Mouse (Mus musculus): ENCODE data around the gene Atp2b1. TPM values are rescaled to one million over a fixed set of nuclear protein-coding genes. Genes with fewer than 3 reads are reported as not detected.
A peak's percentile ranks its signal among the peaks of the same experiment; 100 is the strongest.

The Atp2b1 gene
- polyA plus RNA-seq, 1 experiment from 2014 or later = 160 TPM

GRCm38 (mm10) chr10:98951286-98952270, 37.4 kb downstream of the Atp2b1 start:
- no peak overlapping the region for H3K27ac ChIP-seq
- H3K4me3 ChIP-seq (replicated peaks) = no peak overlapping the region
- peaks cover 12% of the 10 kb centered on the region for H3K4me1 ChIP-seq (replicated peaks)
- H3K27me3 ChIP-seq = no peaks in the 10 kb centered on the region
- H3K4me2 ChIP-seq (replicated peaks) = no peak overlapping the region
- H3K9ac ChIP-seq (replicated peaks) = no peak overlapping the region
- no peaks in the 10 kb centered on the region for H3K9me3 ChIP-seq
- H3K36me3 ChIP-seq = no peaks in the 10 kb centered on the region
- no peak for ATAC-seq
- 90% methylated on average over 17 of the region's 17 CpGs for WGBS

- no peak overlapping the region for H3K4me2 ChIP-seq (replicated peaks)
- H3K27ac ChIP-seq = no peak overlapping the region
- no peaks in the 10 kb centered on the region for H3K9me3 ChIP-seq
- no peaks in the 10 kb centered on the region for H3K27me3 ChIP-seq
- 92% methylated on average over 12 of the region's 12 CpGs for WGBS
- no peak overlapping the region for H3K4me3 ChIP-seq (replicated peaks)
- no peak for ATAC-seq
- H3K9ac ChIP-seq (replicated peaks) = no peak overlapping the region
- no peaks in the 10 kb centered on the region for H3K36me3 ChIP-seq
- no peaks in the 10 kb centered on the region for H3K4me1 ChIP-seq (replicated peaks)
Observed at GRCm38 (mm10) chr10:98954230-98954993, 40.2 kb downstream of the Atp2b1 start.

GRCm38 (mm10) chr10:98956124-98956523, 41.9 kb downstream of the Atp2b1 start:
- Histone ChIP-seq H3K4me3 (replicated peaks) (no peak overlapping the region), H3K9me3 (no peaks in the 10 kb centered on the region), H3K4me1 (replicated peaks) (no peaks in the 10 kb centered on the region), H3K9ac (replicated peaks) (no peak overlapping the region), H3K27me3 (no peaks in the 10 kb centered on the region), H3K27ac (no peak overlapping the region), H3K36me3 (no peaks in the 10 kb centered on the region), H3K4me2 (replicated peaks) (no peak overlapping the region)
- WGBS = 97% methylated on average over 3 of the region's 3 CpGs
- ATAC-seq = no peak

- WGBS = 61% methylated on average over 4 of the region's 4 CpGs
- Histone ChIP-seq H3K4me3 (replicated peaks) (no peak overlapping the region), H3K9ac (replicated peaks) (no peak overlapping the region), H3K9me3 (no peaks in the 10 kb centered on the region), H3K27me3 (no peaks in the 10 kb centered on the region), H3K4me1 (replicated peaks) (0 out of 2 replicates have a peak, but pooled peaks cover 3% of the 10 kb centered on the region), H3K4me2 (replicated peaks) (no peak overlapping the region), H3K36me3 (no peaks in the 10 kb centered on the region), H3K27ac (no peak overlapping the region)
- no peak for ATAC-seq
Observed at GRCm38 (mm10) chr10:98958752-98959151, 44.5 kb downstream of the Atp2b1 start.

- Histone ChIP-seq H3K4me3 (replicated peaks) (no peak overlapping the region), H3K9ac (replicated peaks) (no peak overlapping the region), H3K9me3 (no peaks in the 10 kb centered on the region), H3K4me1 (replicated peaks) (0 out of 2 replicates have a peak, but pooled peaks cover 3% of the 10 kb centered on the region), H3K4me2 (replicated peaks) (no peak overlapping the region), H3K27me3 (no peaks in the 10 kb centered on the region), H3K27ac (no peak overlapping the region), H3K36me3 (no peaks in the 10 kb centered on the region)
- WGBS = 66% methylated on average over 6 of the region's 6 CpGs
- ATAC-seq = peak; percentile 56; the same call in 1 of the 2 replicates
Observed at GRCm38 (mm10) chr10:98959385-98959784, 45.2 kb downstream of the Atp2b1 start.

GRCm38 (mm10) chr10:98960911-98961310, 46.7 kb downstream of the Atp2b1 start:
- Histone ChIP-seq H3K9me3 (no peaks in the 10 kb centered on the region), H3K4me2 (replicated peaks) (no peak overlapping the region), H3K27me3 (no peaks in the 10 kb centered on the region), H3K36me3 (no peaks in the 10 kb centered on the region), H3K4me1 (replicated peaks) (0 out of 2 replicates have a peak, but pooled peaks cover 3% of the 10 kb centered on the region), H3K27ac (no peak overlapping the region), H3K4me3 (replicated peaks) (no peak overlapping the region), H3K9ac (replicated peaks) (no peak overlapping the region)
- ATAC-seq = no peak
- 56% methylated on average over 5 of the region's 5 CpGs for WGBS

GRCm38 (mm10) chr10:98962092-98962491, 47.9 kb downstream of the Atp2b1 start:
- no peak for ATAC-seq
- no peak overlapping the region for H3K4me3 ChIP-seq (replicated peaks)
- H3K4me1 ChIP-seq (replicated peaks) = 0 out of 2 replicates have a peak, but pooled peaks cover 3% of the 10 kb centered on the region
- H3K27me3 ChIP-seq = no peaks in the 10 kb centered on the region
- H3K9me3 ChIP-seq = no peaks in the 10 kb centered on the region
- no peak overlapping the region for H3K27ac ChIP-seq
- 59% methylated on average over 8 of the region's 8 CpGs for WGBS
- H3K9ac ChIP-seq (replicated peaks) = no peak overlapping the region
- H3K36me3 ChIP-seq = no peaks in the 10 kb centered on the region
- H3K4me2 ChIP-seq (replicated peaks) = no peak overlapping the region

GRCm38 (mm10) chr10:98966407-98967215, 52.4 kb downstream of the Atp2b1 start:
- Histone ChIP-seq H3K27ac (no peak overlapping the region), H3K9me3 (no peaks in the 10 kb centered on the region), H3K4me3 (replicated peaks) (no peak overlapping the region), H3K4me2 (replicated peaks) (no peak overlapping the region), H3K9ac (replicated peaks) (no peak overlapping the region), H3K36me3 (peaks cover 13% of the 10 kb centered on the region), H3K27me3 (no peaks in the 10 kb centered on the region), H3K4me1 (replicated peaks) (0 out of 2 replicates have a peak, but pooled peaks cover 1% of the 10 kb centered on the region)
- ATAC-seq = no peak
- 94% methylated on average over 13 of the region's 13 CpGs for WGBS

GRCm38 (mm10) chr10:98967240-98967891, 53.2 kb downstream of the Atp2b1 start:
- Histone ChIP-seq H3K4me2 (replicated peaks) (no peak overlapping the region), H3K27me3 (no peaks in the 10 kb centered on the region), H3K4me3 (replicated peaks) (no peak overlapping the region), H3K36me3 (peaks cover 13% of the 10 kb centered on the region), H3K27ac (no peak overlapping the region), H3K9me3 (no peaks in the 10 kb centered on the region), H3K4me1 (replicated peaks) (no peaks in the 10 kb centered on the region), H3K9ac (replicated peaks) (no peak overlapping the region)
- ATAC-seq = no peak
- WGBS = 95% methylated on average over 15 of the region's 15 CpGs

- Histone ChIP-seq H3K4me1 (replicated peaks) (peaks cover 8% of the 10 kb centered on the region), H3K9me3 (no peaks in the 10 kb centered on the region), H3K4me3 (replicated peaks) (no peak overlapping the region), H3K27me3 (no peaks in the 10 kb centered on the region), H3K9ac (replicated peaks) (no peak overlapping the region), H3K36me3 (peaks cover 13% of the 10 kb centered on the region), H3K4me2 (replicated peaks) (no peak overlapping the region), H3K27ac (no peak overlapping the region)
- no peak for ATAC-seq
- WGBS = 94% methylated on average over 3 of the region's 3 CpGs
Observed at GRCm38 (mm10) chr10:98970917-98971316, 56.7 kb downstream of the Atp2b1 start.

- Histone ChIP-seq H3K9ac (replicated peaks) (no peak overlapping the region), H3K27me3 (no peaks in the 10 kb centered on the region), H3K4me1 (replicated peaks) (peaks cover 18% of the 10 kb centered on the region), H3K27ac (no peak overlapping the region), H3K9me3 (no peaks in the 10 kb centered on the region), H3K4me3 (replicated peaks) (no peak overlapping the region), H3K4me2 (replicated peaks) (no peak overlapping the region), H3K36me3 (peaks cover 13% of the 10 kb centered on the region)
- 89% methylated on average over 2 of the region's 2 CpGs for WGBS
- no peak for ATAC-seq
Observed at GRCm38 (mm10) chr10:98972359-98972758, 58.2 kb downstream of the Atp2b1 start.

Data from midbrain, embryonic 13.5 days (tissue).